Mouse (Mus musculus): ENCODE data around the gene Tenm2. TPM values are rescaled to one million over a fixed set of nuclear protein-coding genes. Genes with fewer than 3 reads are reported as not detected.
A peak's percentile ranks its signal among the peaks of the same experiment; 100 is the strongest.

The Tenm2 gene
- polyA plus RNA-seq, 1 experiment from 2014 or later, result 0.23 TPM

DNA sequence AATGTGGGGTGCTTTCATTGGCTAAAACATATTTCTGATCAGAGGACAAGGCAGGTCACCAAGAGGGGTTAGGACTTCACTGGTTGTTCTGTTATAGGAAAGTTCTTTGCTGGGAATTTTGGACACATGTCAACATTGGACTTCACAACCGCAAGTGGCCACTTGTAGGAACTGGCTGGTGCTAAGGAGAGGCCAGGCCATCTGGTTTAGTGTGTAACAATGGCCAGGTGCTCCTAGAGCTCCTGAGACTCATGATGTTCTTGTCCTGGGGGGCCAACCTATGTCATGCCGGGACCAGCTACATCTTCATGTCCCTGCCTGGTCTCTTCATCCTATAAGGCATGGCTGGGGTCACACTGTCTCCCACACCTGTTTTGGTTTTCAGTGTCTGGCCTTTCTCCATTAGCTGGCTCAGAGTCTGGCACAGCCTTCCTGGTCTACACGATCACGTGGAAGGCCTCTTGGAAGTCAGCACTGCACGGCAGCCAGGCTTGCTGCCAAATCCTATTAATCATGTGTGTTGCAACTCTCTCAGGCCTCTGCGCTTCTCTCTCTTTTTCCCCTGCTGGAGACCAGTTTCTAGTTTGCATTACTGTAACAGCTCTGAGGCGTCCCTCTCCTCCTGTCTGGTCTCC is 1199.6 kb downstream of the Tenm2 start:
- Histone ChIP-seq H3K36me3 (no peaks in the 10 kb centered on the region), H3K9ac (no peak overlapping the region), H3K27ac (no peak overlapping the region), H3K9me3 (replicated peaks) (no peaks in the 10 kb centered on the region), H3K4me3 (no peak overlapping the region), H3K27me3 (replicated peaks) (no peaks in the 10 kb centered on the region), H3K4me1 (no peaks in the 10 kb centered on the region), H3K4me2 (no peak overlapping the region)
- WGBS (ENCODE audit: insufficient replicate concordance), result 48% methylated on average over 7 of the region's 7 CpGs
- ATAC-seq, result no peak

- Histone ChIP-seq H3K27ac (no peak overlapping the region), H3K9ac (no peak overlapping the region), H3K27me3 (replicated peaks) (no peaks in the 10 kb centered on the region), H3K4me2 (no peak overlapping the region), H3K4me1 (no peaks in the 10 kb centered on the region), H3K4me3 (no peak overlapping the region), H3K36me3 (no peaks in the 10 kb centered on the region), H3K9me3 (replicated peaks) (no peaks in the 10 kb centered on the region)
- ATAC-seq, result no peak
- 37% methylated on average over 9 of the region's 9 CpGs for WGBS (ENCODE audit: insufficient replicate concordance)
Observed at GRCm38 (mm10) chr11:36031751-36032150, 1204.0 kb downstream of the Tenm2 start.

GRCm38 (mm10) chr11:36020009-36020408 is 1215.8 kb downstream of the Tenm2 start:
- no peaks in the 10 kb centered on the region for H3K9me3 ChIP-seq (replicated peaks)
- no peak overlapping the region for H3K27ac ChIP-seq
- ATAC-seq, result no peak
- no peak overlapping the region for H3K4me3 ChIP-seq
- H3K4me1 ChIP-seq, result no peaks in the 10 kb centered on the region
- H3K4me2 ChIP-seq, result no peak overlapping the region
- no peaks in the 10 kb centered on the region for H3K27me3 ChIP-seq (replicated peaks)
- H3K36me3 ChIP-seq, result no peaks in the 10 kb centered on the region
- H3K9ac ChIP-seq, result no peak overlapping the region
- WGBS (ENCODE audit: insufficient replicate concordance), result 47% methylated on average over 3 of the region's 3 CpGs

- H3K4me3 ChIP-seq, result no peak overlapping the region
- H3K9me3 ChIP-seq (replicated peaks), result no peaks in the 10 kb centered on the region
- H3K36me3 ChIP-seq, result no peaks in the 10 kb centered on the region
- no peaks in the 10 kb centered on the region; the same call in 1 of the 2 replicates for H3K27me3 ChIP-seq (replicated peaks)
- no peaks in the 10 kb centered on the region for H3K4me1 ChIP-seq
- H3K9ac ChIP-seq, result no peak overlapping the region
- H3K4me2 ChIP-seq, result no peak overlapping the region
- H3K27ac ChIP-seq, result no peak overlapping the region
- no peak for ATAC-seq
- WGBS (ENCODE audit: insufficient replicate concordance), result 43% methylated on average over 4 of the region's 4 CpGs
Observed at GRCm38 (mm10) chr11:36013179-36013578, 1222.6 kb downstream of the Tenm2 start.

DNA sequence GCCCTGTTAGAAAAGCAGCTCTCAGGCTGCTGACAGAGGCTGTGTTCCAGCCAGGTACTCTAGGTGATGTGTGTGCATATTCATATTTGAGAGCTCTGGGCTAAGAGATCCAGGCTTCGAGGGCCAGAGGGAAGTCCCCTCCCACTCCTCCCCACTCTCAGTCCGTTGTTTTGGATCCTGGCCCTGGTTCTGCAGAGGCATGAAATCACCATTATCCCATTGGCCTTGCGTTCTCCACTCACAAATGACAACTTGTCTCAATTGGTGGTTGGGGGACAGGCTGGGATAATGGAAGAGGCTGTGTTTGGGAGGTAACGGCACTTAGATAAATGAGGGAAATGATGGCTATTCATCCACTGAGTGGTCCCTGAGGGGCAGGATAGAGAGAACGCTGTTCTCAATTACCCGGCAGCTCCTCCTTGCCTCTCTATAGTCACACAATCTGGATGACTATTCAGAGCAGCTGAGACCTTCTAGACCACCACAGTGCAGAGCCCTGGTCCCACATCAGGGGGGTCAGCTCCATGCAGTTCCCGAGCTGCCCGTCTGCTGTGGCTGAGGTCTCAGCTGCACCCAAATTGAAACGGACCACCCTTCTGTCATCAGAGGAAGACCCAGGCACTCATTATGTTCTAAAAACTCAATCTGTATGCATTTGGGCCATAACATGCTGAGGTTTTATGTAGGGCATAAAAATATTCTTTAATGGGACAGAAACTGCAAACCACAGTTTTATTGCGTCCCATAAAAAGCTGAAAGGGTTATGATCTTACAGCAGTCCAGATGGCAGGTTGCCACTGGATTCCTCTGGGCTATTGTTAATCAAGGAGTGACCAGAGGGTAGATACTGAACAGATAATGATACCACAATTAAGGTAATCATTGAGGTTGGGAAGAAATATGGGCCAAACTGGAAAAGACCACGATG is 1226.2 kb downstream of the Tenm2 start:
- no peaks in the 10 kb centered on the region for H3K9me3 ChIP-seq (replicated peaks)
- no peak overlapping the region for H3K9ac ChIP-seq
- H3K4me1 ChIP-seq, result no peaks in the 10 kb centered on the region
- H3K27me3 ChIP-seq (replicated peaks), result peaks cover 4% of the 10 kb centered on the region; the same call in 1 of the 2 replicates
- ATAC-seq, result no peak
- H3K4me3 ChIP-seq, result no peak overlapping the region
- no peak overlapping the region for H3K4me2 ChIP-seq
- H3K27ac ChIP-seq, result no peak overlapping the region
- no peaks in the 10 kb centered on the region for H3K36me3 ChIP-seq
- 76% methylated on average over 11 of the region's 11 CpGs for WGBS (ENCODE audit: insufficient replicate concordance)

- WGBS (ENCODE audit: insufficient replicate concordance), result 41% methylated on average over 4 of the region's 4 CpGs
- H3K9me3 ChIP-seq (replicated peaks), result no peaks in the 10 kb centered on the region
- no peak overlapping the region for H3K9ac ChIP-seq
- peaks cover 26% of the 10 kb centered on the region for H3K27me3 ChIP-seq (replicated peaks)
- no peak for ATAC-seq
- H3K27ac ChIP-seq, result no peak overlapping the region
- no peak overlapping the region for H3K4me2 ChIP-seq
- no peaks in the 10 kb centered on the region for H3K36me3 ChIP-seq
- no peak overlapping the region for H3K4me3 ChIP-seq
- H3K4me1 ChIP-seq, result peaks cover 13% of the 10 kb centered on the region
Observed at GRCm38 (mm10) chr11:36002900-36003299, 1232.9 kb downstream of the Tenm2 start.

DNA sequence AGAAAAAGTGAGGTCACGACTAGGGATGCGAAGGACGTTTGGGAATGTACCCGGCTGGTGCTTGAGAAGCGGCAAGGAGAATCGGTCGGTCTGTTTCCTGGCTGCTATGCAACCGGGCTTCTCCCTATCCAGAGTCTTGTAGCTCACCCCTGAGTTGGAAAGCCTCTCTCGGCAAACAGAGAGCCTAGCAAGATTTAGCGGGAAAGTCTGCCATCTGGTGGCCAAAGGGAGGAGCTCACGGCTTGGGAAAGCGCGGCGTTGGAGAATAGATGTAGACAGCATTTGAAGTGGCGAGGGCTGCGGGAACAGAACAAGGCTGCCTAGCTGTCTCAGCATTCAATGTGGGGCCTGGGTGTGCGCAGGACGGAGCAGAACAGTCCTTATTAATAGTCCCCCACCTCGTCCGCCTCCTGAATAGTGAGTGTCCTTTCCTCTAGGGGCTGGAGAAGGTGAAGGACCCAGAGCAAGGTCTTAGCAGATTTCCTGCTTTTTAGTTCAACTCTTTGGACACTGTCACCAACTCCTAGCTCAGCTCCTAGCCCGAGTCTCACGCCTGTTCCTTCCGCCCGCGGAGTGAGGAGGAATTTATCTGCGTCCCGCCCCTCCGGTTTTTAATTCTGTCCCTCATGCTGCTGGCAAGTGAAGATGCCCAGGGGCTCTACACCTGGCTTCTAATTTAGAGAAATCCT is 1234.3 kb downstream of the Tenm2 start:
- Histone ChIP-seq H3K27me3 (replicated peaks) (peaks cover 26% of the 10 kb centered on the region), H3K4me1 (peaks cover 13% of the 10 kb centered on the region), H3K4me3 (peak overlapping the region; percentile 22; the same call in 1 of the 2 replicates), H3K9me3 (replicated peaks) (no peaks in the 10 kb centered on the region), H3K4me2 (peak overlapping the region; percentile 63), H3K27ac (no peak overlapping the region), H3K36me3 (no peaks in the 10 kb centered on the region), H3K9ac (no peak overlapping the region)
- 6% methylated on average over 28 of the region's 28 CpGs for WGBS (ENCODE audit: insufficient replicate concordance)
- peak; percentile 53 for ATAC-seq

DNA sequence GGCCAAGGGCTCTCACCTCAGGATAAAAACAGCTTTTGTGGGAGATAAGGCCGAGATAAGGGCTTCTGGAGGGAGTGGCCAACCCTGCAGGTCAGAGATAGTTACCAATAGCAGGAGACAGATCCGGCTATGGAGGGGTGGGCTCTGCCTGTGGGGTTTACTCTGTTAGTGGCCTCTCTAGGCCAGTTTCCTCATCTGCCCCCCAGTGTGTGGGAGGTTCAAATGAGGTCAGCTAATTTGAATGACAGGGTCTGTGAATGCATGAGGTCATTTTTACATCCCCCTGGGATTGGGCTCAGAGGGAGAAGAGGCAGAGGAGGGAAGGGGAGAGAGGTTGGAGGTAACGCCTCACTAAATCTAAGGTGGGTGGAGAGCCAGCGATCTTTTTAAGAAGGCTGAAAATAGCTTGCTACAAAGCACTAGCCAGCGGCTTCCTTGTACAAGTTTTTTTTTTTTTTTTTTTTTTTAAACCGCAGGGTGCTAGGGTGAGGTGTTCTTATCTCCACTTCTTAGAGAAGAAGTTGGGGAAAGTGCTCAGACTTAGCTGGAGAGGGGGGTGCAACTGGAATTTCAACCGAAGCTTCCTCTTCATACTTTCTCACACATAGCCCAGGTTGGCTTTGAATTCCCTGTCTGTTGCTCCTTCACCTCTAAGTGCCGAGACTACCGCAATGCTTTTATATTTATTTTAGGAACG is 1235.0 kb downstream of the Tenm2 start:
- Histone ChIP-seq H3K27ac (no peak overlapping the region), H3K4me1 (peaks cover 13% of the 10 kb centered on the region), H3K9me3 (replicated peaks) (0 out of 2 replicates have a peak, but pooled peaks cover 2% of the 10 kb centered on the region), H3K36me3 (no peaks in the 10 kb centered on the region), H3K9ac (no peak overlapping the region), H3K4me3 (peak overlapping the region; percentile 22; the same call in 1 of the 2 replicates), H3K27me3 (replicated peaks) (peaks cover 26% of the 10 kb centered on the region), H3K4me2 (peak overlapping the region; percentile 63)
- 2% methylated on average over 10 of the region's 10 CpGs for WGBS (ENCODE audit: insufficient replicate concordance)
- peak; percentile 73 for ATAC-seq

DNA sequence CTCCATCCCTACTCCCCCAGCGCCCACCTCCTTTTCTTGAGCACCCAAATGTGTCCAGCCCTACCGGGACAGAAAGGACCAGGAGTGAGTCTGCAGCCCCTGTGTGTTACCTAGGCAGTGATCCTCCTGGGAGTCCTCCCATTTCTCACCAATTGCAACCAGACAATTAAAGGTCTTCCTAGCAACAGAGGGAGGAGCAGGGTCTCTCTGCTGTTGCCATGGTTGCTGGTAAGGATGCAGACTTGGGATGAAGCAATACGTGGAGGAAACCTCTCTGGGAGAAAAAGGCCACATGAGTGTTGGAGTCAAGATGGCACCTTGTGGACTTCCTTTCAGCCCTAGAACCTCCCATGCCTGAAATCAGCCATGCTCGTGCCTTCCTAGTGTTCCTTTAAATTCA is 1235.7 kb downstream of the Tenm2 start:
- 14% methylated on average over 4 of the region's 4 CpGs for WGBS (ENCODE audit: insufficient replicate concordance)
- Histone ChIP-seq H3K36me3 (no peaks in the 10 kb centered on the region), H3K4me2 (no peak overlapping the region), H3K4me3 (no peak overlapping the region), H3K9ac (no peak overlapping the region), H3K27me3 (replicated peaks) (peaks cover 26% of the 10 kb centered on the region), H3K9me3 (replicated peaks) (0 out of 2 replicates have a peak, but pooled peaks cover 6% of the 10 kb centered on the region), H3K4me1 (peaks cover 13% of the 10 kb centered on the region), H3K27ac (no peak overlapping the region)
- no peak for ATAC-seq

GRCm38 (mm10) chr11:35998048-35998447 is 1237.7 kb downstream of the Tenm2 start:
- H3K36me3 ChIP-seq, result no peaks in the 10 kb centered on the region
- H3K4me2 ChIP-seq, result no peak overlapping the region
- no peak overlapping the region for H3K27ac ChIP-seq
- H3K9me3 ChIP-seq (replicated peaks), result 0 out of 2 replicates have a peak, but pooled peaks cover 6% of the 10 kb centered on the region
- H3K27me3 ChIP-seq (replicated peaks), result peaks cover 21% of the 10 kb centered on the region
- H3K4me3 ChIP-seq, result no peak overlapping the region
- WGBS (ENCODE audit: insufficient replicate concordance), result 62% methylated on average over 12 of the region's 12 CpGs
- H3K4me1 ChIP-seq, result peaks cover 13% of the 10 kb centered on the region
- H3K9ac ChIP-seq, result no peak overlapping the region
- ATAC-seq, result no peak

DNA sequence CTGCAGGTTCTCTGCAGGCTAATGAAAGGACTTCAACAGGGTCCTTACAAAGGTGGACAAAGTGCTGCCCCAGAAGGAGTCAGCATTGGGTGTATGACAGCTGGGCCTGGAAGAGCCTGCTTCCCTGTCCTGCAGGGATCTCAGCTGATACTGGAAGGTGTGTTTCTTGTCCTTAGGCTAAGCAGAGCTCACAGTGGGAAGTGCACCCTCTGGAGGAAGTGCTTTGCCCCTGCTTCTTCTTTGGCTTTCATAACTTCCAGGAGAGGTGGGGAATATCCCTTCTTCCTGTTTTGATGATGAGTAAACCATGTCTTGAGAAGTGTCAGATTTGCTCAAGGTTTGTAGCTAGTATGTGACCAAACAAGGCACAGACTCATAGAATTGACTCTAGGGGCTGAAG is 1240.5 kb downstream of the Tenm2 start:
- H3K4me1 ChIP-seq, result peaks cover 3% of the 10 kb centered on the region
- H3K9me3 ChIP-seq (replicated peaks), result 0 out of 2 replicates have a peak, but pooled peaks cover 6% of the 10 kb centered on the region
- H3K9ac ChIP-seq, result no peak overlapping the region
- H3K27me3 ChIP-seq (replicated peaks), result peaks cover 8% of the 10 kb centered on the region; the same call in 1 of the 2 replicates
- no peak overlapping the region for H3K4me2 ChIP-seq
- H3K27ac ChIP-seq, result no peak overlapping the region
- no peaks in the 10 kb centered on the region for H3K36me3 ChIP-seq
- H3K4me3 ChIP-seq, result no peak overlapping the region
- ATAC-seq, result no peak

All from liver, embryonic 12.5 days (tissue).